Mouse (Mus musculus): ENCODE results near the gene Gpr171.
"Not testable (repeated sequence)": the region's sequence is repeated elsewhere in the genome, so short reads cannot be mapped to it uniquely, and the experiment has no call there.

Gpr171 gene

GRCm38 (mm10) chr3:59101218-59101986 lies at the start of gene Gpr171:
TSS of gene Gpr171 (minus strand) at chr3:59101821.
- no peak for DNase-seq

DNA sequence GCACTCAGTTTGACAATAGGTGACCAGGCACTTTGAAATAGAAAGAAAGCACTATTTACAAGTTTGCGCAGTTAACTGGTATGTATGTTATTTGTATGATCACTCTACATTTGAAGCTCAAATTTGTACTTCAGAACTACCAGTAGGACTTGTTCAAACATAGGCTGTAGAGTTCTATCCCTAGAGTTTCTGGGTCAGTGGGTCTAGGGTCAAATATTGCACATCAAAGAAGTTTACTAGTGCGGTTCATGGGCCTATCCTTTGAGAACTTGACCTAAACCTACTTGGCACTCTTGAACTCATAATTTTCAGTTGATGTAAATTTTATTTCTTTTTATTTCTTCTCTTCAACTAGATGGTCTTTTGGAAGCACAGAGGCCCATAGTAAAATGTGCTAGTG lies 49.0 kb upstream of the Gpr171 start:
- no peak for DNase-seq

DNA sequence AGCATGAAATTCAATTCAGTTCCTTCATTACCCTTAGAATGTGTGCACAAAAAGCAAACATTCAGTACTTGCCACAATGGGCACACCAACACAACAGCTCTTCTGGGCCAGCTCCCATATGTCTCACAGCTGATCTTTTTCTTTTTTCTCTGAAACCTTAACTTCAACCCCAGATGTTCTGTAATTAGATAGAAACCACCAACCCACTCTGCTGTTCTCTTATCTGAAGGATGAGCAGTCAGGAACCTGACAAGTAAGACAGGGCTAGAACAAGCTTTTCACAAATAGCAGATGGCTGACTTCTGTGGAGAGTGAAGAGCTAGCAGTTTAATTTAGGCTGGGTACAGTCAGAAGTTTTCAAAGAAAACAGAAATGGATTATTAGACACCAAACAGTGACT lies 48.0 kb upstream of the Gpr171 start:
- no peak for DNase-seq

- DNase-seq = no peak
These were observed 43.6 kb upstream of the Gpr171 start for GRCm38 (mm10) chr3:59145194-59145593.

- no peak for DNase-seq
These were observed 40.1 kb upstream of the Gpr171 start for GRCm38 (mm10) chr3:59141507-59142305.

DNA sequence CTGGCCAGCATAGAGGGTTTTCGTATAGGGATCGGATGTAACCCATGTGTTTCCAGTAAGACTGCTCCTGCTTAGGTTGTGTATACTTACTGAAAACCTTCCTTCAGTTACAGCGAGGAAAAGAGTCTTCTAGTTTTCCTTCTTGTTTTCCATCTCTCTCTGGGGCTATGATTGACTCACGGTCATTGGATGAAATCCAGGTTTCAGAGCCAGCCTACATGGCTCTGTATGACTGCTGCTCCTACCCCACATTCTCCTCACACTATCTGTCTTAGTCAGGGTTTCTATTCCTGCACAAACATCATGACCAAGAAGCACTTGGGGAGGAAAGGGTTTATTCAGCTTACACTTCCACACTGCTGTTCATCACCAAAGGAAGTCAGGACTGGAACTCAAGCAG lies 39.3 kb upstream of the Gpr171 start:
- not testable (repeated sequence) for DNase-seq

DNA sequence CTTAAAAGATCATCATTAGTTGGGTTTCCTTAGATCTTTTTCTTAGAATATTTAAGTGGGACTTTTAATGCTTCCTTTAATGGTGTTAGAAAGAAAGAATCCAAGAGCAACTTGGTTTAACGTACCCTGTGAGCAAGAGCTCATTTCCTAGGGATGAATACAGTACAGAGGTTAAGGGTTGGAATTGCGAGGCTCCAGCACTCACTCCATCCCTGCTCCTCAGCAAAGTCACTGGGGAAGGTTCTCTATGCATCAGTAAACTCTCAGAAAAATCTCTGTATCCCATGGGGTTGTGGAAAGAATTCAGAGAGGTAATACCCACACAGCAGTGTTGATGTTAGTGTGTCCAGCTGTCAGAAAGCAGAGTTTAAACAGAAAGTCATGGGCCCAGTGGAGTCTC lies 38.5 kb upstream of the Gpr171 start:
- no peak for DNase-seq

DNA sequence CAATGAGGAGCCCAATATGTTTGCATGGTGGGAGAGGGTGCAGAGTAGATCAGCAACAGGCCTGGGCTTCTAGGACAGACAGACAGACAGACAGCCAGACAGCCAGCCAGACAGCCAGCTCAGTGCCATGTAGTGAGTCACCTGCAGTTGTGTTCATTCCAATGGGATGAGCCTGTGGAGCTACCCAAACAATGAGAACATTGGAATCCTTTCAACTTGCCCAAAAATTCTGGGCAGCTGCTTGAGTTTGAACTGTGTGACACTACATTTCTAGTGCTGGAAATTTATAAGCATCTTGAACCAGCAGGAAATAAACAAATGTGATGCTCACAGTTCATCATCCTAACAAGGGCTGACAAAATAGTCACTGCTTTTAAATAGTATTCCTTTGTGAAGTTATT lies 38.0 kb upstream of the Gpr171 start:
- DNase-seq = no peak

DNA sequence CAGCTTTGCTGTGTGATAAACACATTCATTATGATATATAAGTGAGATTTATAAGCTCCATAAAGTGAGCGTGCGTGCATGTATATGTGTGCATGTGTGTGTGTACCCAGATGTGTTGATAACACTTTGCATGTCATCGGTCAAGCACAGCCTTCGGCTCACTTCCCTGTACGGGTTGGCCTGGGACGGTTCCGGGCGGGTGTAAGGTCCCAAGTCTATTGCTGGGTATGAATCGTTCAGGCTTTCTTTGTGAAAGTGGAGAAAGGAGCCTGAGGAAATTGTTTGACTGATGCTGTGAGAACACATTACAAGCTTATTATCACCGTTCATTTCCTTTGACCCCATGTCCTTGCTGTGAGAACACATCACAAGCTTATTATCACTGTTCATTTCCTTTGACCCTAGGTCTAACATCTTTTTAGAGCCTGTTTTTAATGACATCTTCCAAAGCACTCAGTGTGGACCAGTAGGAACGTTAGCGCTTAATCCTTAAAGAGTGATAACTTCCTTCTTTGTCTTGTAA lies 37.4 kb upstream of the Gpr171 start:
- DNase-seq = no peak

DNA sequence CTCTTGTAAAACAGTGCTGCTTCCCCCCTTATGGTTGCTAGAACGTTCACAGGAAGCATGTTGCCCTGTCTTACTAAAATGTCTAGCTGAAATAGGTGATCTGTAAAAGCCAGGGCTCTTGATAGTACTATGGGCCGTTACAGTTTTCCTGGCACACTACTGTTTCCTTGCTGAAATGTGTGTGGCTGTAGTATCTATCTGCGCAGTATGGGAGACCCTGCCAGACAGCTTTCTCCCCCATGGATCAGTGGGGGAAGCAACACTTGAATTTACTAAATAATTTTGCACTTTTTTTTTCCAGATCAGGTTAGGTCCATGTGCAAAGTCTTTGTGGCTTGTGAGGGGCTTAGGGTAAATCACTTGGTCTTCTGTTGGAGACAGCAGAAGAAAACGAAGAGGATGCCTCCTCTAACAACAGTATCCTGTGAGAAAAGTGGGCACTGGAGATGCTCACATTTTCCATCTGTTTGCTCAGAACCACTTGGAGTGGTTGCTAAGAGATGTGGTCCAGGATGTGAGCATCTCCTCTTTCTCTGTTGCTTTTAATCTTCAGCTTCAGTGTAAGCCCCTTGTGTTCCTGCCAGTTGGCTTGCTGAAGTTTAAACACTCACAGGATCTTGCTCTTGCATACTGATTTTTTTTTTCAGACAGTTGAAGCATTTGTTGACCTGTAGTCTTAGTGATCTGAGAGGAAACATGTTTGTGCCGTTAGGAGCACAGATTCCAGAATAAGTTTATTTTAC lies 34.5 kb upstream of the Gpr171 start:
- DNase-seq = no peak

GRCm38 (mm10) chr3:59133189-59133588 lies 31.6 kb upstream of the Gpr171 start:
- no peak for DNase-seq

GRCm38 (mm10) chr3:59131966-59132365 lies 30.3 kb upstream of the Gpr171 start:
- DNase-seq = no peak

DNA sequence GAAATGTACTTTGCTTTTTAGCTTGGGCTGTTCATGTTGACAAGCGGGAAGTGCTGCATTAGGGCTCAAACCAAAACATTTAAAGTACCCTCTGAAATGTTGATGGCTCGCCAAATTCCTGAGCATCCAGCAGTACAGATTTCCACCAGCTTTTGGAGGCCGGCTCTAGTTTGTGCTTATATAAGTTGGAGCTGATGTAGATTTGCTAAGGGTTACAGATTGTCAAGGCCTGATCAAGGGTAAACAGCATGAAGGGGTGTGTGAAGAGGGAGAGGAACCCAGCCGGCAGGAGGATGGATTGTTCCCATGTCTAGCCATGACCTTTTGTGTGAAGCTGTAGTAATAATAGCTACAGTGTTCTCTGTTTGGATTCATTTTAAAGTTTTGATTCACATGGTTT lies 29.5 kb upstream of the Gpr171 start:
- DNase-seq = no peak

- DNase-seq = peak in 1 of 2 experiments; percentile 17
These were observed 28.8 kb upstream of the Gpr171 start for GRCm38 (mm10) chr3:59130431-59130830.

DNA sequence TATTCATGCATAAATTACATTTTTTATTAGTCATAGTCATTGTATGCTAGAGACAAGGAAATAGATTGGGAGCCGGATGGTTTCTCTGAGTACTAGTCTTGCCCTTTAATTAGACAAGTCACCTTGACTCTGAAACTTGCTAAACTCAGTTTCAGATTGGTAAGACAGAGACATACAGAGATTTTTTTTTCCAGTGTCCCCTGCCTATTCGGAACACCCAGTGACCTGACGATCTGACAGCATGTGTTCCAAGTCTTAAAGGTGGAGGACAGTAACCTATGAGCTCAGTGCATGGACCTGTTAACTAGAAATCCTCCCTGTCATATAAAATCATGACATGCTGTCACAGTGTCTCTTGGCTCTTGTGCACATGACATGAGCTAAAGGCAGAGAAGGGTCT lies 27.9 kb upstream of the Gpr171 start:
- DNase-seq = no peak

GRCm38 (mm10) chr3:59128681-59129080 lies 27.1 kb upstream of the Gpr171 start:
- no peak for DNase-seq

- no peak for DNase-seq
These were observed 24.3 kb upstream of the Gpr171 start for GRCm38 (mm10) chr3:59125783-59126555.

DNA sequence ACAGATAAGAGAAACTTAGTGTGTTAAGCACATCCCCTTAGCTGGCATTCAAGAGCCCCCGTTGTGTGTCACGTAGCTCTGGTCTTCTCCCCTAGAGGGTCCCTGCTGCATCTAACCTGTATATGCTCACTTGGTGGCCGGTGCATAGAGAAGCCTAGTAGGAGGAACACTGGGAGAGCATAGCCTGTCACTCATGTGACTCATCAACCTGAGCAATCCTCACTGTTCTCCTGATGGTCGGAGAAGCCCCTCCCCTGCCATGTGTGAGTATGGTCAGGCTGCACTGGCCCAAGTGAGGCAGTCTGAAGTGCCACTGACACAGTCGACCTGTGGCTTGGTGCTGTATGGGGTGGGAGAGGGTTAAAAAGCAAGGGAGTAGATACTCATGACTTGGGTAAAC lies 23.4 kb upstream of the Gpr171 start:
- no peak for DNase-seq

DNA sequence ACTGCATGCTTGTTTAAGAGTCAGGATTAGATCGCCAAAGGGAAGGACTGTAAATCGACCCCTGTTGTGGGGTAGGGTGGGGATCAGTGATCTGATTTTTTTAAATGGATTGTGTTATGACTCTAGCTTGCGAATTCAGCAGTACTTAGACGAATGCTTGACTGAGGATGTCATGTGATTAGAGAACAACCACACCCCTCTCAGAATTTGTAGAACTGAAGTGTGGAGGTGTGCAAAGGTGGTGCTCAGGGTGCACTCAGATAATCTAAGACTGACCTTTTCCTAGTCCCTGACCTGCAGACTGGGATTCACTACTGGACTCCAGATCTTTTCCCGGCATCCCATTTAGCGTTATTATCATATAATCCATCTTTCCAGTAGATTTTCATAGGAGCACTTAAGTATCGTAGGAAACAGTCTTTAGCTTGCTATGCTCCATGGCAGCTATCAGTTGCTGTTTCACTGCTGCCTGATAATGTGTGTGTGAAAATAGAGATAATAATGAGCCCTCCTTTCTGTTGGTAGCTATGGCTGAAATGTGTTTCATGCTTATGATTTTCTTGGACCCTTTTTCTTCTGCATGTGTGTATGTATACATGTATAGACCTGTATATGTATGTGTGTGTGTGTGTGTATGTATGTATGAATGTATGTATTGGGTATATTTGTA lies 20.3 kb upstream of the Gpr171 start:
- DNase-seq = no peak

GRCm38 (mm10) chr3:59121067-59121730 lies 19.6 kb upstream of the Gpr171 start:
- DNase-seq = no peak

- DNase-seq = no peak
These were observed 12.4 kb upstream of the Gpr171 start for GRCm38 (mm10) chr3:59113973-59114517.

Data from thymus, adult 18-20 months (tissue).